Mouse (Mus musculus) frontal cortex, postnatal 14 days (tissue): Measurements from ENCODE around the gene Mfn1.

Source experiments
- DNase-seq, 2 experiments: peaks; one replicate each; pipeline ENCODE4 v3.0.0; 2022; ENCODE audit warnings: low spot score in 2 of 2

The Mfn1 gene

DNA sequence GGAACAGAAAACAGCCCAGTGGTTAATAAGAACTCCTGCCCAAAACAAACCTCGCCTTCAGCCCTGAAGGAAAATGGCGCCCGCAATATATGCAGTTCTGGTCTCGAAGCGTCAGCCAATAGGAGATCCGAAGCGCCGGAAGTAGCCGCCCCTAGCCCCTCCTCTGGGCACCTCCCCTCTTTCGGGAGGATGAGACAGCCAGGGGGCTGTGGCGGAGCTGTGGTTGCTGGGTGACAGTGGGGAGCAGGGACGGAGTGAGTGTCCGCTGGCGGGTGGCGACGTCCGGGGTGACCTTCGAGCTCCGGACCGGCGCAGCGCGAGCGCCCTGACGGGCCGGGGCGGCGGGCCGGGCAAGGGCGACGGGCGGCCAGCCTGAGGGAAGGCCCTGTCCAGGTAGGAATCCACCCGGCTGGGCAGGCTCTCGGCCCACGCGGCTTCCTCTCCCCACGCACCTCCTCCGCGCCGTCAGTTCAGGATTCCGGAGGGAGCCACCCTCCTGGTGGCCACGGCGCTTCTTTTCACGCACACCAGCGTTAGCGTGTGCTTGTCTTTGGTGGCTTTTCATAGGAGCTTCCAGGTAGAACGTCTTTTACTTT lies at the start of gene Mfn1:
Mfn1 (plus strand) TSS at position 163 of the 596 bp plus-strand sequence.
- peak; percentile 88 to 90 for DNase-seq

DNA sequence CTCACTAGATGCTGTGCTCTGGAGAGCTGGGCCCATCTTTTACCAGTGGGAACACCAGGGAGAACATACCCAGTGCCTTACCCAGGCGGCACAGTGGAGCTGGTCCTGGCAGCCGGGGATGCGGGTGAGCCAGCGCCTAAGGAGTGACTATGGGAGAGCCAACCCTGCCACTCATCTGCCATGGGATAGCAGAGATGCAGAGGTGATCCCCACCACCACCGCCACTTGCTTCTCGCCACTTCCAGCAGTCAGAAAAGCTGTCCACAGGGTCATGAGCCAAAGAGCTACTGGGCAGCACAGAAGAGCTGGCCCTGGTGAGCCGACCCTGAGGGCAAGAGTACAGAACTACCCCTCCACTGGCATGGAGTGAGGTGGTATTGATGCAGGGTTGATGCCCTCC lies 49.3 kb upstream of the Mfn1 start:
- no peak for DNase-seq

DNA sequence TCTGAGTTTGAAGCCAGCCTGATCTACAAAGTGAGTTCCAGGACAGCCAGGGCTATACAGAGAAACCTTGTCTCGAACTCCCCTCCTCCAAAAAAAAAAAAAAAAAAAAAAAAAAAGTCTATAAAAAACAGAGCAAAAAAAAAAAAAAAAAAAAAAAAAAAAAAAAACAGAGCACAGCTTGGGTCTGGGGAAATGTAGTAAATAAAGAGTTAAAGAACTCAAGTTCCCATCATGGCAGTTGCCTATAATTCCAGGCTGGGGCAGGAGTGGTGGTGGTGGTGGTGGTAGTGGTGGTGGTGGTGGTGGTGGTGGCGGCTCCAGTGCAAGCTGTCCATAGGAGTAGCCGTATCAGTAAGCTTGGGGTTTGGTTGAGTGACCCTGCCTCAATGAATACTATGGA lies 46.2 kb upstream of the Mfn1 start:
- DNase-seq, result no peak

DNA sequence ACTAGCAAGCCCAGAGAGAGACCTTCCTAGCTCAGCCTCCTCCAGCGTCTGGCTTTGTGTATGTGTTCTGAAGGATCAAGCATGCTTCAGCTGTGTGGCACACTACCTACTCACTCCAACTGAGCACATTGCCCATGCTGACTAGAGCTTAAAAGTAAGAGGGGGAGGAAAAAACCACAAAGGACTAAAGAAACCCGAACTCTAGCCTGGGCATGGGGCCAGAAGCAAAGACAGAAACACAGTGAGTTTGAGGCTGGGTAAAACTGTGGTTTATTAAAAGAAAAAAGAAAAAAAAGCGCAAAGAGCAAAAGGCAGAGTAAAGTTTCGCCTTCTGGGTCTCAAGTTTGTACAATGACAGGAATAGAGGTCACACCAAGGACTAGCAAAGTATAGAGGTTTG lies 42.7 kb upstream of the Mfn1 start:
- DNase-seq, result no peak

DNA sequence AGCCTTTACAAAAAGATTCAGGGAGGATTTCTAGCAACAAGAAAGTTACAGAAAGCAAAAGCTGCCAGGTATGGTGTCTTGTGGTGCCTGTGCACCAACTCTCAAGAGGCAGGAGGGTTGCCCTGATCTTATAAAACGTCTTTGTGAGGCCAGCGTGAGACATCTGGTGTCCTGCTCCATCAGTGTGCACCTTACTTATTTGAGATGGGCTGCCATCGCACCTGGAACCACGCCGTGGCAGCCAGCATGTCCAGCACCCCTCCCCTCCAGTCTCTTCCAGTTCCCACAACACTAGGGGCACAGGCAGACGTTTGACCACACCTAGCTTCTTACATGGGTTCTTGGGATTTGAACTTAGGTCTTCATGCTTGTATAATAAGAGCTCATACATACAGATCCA lies 41.1 kb upstream of the Mfn1 start:
- no peak for DNase-seq

DNA sequence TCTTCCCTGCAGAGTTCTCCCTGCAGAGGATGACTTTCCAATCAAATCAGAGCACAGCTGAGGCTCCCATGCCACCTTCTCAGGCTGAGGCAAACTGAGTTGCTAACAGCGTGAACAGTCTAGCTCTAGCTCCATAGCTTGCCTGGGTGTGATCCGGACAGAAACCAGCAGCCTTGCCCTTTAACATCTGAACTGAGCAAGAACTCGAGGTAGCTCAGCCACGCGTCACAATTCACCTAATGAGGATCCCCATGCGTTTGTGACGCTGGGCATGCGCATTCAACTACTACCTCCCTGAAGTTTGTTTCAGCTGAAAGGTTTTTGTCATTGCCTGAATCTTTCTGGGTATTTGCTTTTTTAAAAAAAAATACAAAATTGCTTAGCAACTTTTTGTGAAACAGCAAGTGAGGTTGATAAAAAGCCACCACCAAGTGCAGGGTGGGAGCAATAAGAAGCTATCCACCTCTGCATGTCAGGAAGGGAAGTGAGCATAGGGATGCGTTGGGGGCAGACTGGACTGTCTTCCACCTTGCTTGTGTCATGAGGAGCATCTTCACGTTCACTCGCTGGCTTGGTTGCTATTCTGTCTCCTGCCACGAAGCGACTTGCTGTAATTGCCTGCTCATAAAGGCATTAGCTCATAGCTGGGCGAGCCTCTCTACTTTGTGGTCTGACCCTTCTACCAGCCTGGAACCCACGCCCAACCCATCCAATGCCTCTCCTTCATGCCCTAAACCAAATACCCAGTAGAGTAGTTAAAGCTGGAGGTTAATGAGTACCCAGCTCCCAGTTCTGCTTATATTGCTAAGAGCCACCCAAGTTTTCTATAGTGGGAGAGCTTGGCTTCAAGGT lies 39.0 kb upstream of the Mfn1 start:
- DNase-seq, result no peak

DNA sequence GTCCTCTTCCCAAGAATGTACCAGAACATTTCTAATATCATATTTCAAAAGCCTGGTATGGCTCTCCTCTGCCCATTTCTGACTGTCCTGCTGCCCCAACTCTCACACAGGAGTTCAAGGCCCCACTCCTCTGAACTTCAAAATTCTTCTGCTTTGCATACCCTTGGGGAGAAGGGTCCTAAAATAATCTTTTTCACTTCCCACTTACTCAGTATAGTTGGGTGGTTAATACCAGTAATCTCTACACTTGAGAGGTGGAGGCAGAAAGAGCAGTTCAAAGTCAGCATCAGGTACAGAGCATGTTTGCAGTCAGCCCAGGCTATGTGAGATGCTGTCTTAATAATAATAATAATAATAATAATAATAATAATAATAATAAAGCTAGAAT lies 38.3 kb upstream of the Mfn1 start:
- DNase-seq, result no peak

DNA sequence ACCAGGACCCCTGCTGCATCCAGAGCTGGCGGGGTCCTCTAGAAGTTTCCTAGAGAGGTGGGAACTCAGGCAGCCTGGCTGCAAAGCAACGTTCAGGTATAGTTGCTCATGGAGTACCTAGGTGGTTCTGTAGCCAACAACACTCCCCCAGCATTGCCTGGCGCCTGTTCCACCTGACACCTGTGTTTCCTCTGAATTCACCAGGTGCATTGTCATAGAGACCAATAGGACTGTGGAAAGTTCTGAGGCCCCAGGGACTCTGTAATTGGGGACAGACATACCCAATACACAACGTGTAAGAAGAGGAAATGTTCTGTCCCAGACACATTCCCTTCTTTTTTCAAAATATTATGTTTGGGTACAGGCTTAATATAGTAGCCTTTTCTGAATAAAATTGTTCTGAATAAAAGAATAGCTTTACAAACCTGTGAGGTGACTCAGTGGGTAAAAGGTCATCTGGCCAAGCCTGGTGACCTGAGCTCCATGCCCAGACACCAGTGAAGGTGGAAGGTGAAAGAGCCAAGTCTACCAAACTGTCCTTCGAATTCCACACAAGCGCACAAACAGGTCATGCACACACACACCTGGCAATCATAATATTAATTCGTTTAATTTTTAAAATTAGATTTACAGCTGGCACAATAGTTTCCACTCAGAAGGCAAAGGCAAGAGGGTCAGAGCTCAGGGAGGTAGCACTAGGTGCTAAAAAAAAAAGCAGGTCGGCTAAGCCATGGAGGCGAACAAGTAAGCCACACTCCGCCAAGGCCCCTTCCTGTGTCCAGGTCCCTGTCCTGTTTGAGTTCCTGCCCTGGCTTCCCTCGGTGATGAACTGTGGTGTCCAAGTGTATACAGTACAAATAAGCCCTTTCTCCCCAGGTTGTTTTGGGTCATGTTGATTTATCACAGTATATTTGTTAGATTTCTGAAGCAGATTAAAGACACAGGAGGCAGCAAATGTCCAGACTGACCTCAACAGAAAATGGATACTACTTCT lies 36.9 kb upstream of the Mfn1 start, which contains the start of gene Kcnmb3:
Kcnmb3 (minus strand) TSS at position 135 of the 994 bp plus-strand sequence.
- DNase-seq, result no peak

DNA sequence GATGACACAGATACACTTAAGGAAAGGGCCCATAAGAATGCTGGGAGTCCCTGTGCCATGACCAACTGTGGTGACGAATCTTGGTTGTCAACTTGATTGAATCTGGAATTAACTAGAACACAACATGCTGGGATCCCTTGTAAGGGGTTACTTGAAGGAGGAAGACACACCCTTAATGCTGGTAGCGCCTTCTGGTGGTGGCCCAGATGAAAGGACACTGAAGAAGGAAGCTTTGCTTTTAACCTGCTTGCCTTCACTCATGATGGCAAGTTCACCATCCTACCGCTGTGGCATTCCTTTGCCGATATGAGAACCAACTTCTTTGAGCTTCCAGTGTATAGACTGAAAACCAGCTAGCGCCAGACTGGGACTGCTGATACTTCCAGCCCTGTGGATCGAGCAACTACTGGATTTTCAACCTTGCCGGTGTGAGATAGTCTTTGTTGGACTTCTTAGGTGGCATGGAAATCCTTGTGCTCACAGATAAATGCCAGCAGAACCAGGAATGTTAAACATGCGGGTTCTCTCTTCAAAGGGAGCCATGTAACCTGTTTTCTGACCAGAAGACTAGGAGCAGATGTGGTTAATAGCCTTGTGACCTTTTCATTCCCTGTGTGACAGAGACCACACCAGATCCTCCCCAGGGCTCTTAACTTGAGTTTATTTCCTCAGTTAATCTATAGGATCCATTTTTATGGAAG lies 34.7 kb upstream of the Mfn1 start:
- DNase-seq, result no peak

DNA sequence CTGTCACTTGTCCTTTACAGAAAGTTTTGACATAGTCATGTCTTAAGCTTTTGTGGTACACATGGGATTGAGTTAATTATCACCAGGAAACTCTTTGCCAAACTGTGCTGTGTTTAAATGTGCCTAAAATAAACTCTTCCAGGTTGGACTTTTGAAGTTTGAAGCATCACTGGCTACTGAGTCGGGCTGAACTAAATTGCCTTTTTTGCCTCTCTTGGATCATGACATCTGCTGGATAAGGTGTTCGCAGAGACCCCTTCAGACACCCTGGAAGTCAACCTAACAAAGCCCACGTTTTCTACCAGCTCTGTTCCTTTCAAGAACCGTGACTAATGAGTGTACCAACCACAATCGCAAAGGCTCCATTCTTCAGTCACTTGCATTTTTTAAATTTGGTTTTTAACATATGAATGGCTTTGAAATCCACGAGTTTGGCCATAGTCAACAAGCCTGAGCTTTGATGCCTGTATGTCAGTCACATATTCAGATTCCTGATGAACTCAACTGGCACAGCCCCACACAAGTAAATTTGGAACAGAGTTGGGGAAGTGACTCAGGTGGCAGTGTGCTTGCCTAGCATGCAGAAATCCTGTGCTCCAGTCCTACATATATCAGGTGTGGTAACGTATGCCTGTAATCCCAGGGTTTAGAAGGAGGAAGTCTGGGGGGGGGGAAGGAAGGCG lies 34.0 kb upstream of the Mfn1 start:
- DNase-seq, result no peak

DNA sequence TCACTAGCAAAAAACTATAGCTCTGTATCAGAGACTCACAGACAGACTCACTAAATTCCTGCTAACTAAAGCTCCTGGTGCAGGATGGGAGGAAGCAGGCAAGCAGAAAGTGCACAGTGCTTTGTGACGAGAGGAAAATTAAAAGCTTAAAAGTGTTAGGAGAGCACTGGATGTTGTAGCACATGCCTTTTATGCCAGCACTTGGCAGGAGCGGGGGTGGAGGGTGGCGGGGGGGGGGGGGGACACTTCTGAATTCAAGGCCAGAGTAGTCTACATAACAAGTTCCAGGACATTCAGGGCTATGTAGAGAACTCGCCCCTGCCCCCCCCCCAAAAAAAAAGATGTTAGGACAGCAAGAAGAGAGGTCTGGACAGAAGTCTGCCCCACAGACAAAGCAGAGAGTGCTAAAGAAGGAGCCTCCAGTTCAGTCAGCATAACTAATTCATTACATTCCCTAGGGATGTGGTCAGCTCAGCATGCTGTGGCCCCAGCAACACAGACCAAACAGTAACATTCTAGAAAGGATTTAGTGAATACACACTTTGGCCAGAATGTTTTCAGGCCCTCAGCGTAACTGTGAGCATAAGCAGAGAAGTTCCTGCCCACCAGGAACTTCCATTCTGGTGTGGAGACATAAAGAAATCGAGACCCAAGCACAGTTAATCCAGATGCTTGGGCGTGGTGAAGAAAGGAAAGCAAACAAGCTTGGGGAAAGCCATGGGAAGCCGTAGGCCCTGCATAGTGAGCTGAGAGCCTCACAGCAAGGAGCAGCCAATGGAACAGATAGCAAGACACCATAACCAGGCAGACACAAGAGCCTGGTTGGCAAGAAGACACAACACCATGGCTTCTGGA lies 33.2 kb upstream of the Mfn1 start:
- DNase-seq, result no peak

DNA sequence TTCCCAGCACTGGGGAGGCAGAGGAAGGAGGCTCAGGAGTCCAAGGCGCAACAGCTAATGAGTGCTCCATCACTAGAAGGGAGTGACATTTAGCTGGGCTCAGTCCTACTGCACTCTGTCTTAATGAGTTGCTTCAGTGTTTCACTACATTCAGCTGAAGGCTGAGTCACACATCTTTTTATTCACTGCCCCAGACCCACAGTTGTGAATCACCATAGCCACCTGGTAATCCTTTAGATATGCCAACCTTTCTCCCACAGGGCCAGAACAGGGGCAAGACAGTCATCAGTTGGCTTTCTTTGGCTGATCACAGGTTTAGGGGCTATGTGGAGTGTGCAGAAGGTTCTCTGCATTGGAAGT lies 32.6 kb upstream of the Mfn1 start:
- DNase-seq, result no peak

DNA sequence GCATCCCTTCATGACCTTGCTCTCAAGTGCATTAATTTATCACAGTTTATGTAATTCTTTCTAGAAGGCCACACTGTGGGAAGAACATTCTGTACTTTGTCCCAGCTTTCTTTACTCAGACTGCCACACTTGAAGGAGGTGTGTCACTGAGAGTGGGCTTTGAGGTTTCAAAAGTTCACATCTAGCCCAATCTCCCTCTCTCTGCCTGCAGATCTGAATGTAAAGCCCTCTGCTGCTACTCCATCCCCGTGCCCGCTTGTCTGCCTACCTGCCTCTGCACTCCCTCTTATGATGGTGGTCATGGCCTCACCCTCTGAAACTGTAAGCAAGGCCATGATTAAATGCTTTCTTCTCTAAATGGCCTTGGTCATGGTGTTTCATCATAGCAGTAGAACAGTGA lies 28.9 kb upstream of the Mfn1 start:
- DNase-seq, result no peak

DNA sequence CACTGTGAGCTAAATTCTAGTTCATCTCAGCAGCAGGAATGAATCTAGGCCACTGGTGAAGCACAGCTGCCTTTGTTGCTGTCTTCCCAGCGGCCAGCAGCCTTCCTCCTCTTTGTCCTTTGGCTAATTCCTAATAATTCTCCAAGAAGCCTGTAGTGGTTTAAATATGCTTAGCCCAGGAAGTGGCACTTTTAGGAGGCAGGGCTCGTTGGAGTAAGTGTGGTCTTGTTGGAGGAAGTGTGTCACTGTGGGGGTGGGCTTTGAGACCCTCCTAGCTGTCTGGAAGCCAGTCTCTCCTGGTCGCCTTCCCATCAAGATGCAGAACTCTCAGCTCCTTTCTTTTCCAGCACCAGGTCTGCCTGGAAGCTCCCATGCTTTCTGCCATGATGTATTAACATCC lies 23.4 kb upstream of the Mfn1 start:
- DNase-seq, result no peak

DNA sequence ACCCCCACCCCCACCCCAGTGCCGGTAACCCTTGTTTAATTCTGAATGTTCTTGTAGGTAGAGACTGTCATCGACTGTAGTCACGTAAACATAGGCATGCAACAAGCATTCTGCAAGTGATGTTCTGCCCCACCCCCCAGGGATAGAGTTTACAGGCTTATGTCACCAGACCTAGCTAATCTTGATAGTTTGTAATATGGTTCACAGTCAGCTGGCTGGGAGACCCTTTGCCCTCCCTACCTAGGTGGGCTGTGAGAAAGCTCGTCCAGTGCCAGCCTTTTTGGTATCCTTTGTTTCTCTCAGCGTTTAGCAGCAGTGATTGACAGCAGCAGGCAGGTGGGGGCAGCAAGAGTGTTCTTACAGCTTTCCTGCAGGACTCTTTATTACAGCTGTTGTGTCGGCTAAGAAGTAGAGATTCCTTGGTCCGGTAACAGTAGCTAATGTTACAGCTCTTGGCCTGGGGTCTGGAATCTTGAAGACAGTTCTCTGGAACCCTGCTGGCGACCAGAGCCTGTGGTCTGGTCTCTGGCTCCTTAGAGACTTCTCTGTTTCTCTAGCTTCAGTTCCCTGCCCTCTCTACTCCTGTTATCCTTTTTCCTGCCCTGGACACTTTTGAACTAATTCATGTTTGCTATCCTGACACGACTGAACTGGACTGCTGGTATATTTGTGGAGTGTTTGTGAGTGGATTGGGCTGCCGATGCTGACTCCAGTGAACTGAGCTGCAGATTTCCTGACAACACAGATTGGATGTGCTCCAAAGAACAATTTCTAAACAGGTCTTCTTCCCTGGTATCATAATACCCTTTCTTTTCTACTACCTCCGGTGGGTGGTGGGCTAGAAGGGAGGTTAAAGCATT lies 22.7 kb upstream of the Mfn1 start:
- DNase-seq, result no peak

DNA sequence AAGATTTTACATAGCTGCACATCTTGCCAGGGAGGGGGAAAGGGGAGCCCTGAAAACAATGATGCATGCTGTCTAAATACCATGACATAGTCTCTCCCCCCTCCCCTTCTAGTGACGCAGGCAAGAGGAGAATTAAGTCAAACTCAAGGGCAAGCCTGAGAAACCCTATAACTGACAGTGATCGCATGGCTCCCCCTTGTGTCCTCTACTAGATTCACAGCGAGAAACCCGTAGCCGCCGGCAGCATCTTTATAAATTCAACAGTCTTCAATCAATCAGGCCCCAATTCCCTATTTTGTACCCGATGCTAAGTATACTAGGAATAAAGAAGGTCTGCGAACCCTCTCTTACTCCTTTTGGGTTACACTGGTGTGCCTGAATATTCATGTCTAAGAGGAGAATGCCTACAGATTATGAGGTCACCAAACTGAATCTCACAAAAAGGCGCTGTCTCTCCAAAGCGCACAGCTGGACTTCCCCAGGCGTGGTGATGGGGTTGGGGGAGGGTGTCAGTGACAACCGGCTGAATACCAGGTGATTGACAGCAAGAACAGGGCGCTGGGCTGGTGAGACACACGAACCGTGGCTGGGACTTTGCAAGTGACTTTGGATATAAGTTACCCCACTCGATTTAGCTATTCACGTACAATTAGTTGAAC lies 20.5 kb upstream of the Mfn1 start:
- peak; percentile 44 to 60 for DNase-seq

DNA sequence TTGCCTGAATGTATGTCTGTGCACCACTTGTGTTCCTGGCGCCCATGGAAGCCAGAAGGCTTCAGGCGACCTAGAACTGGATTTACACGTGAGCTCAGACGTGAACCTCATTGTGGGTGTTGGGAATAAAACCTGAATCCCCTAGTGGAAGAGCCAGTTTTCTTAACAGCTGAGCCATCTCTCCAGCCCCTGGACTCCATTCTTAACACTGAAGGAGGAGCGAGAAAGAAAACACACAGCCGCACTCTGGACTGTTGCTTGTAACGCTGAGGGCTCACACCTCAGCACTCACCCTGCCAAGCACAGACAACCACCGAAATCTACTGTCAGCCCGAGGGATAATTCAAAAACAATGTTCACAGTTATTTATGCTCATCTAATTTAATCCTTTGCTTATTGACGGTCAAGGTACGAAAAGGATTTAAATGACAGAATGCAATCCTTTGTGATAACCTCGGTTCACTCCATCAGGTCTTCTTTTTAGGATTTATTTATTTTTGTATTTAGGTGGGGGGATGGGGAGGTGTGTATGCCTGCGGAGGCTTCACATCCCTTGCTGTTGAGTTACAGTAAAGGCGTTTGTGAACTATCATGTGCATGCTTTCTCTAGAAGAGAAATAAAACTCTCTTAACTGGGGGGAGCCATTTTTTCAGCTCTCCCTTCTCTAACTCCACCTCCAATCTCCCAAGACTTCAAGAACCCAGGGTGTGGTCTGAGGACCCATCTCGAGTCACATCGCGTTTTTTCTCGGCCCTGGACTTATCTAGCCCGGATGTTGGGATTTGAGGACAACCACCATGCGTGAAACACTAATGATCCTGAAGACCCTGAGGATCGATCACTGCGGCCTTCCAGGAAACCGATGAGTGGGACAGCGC lies 19.5 kb upstream of the Mfn1 start, which contains the start of gene Zfp639:
Zfp639 (plus strand) TSS at position 764 of the 879 bp plus-strand sequence.
- DNase-seq, result no peak
